Comparison of ENCODE assay signal across 10 mouse cellular contexts in the genomic region with DNA sequence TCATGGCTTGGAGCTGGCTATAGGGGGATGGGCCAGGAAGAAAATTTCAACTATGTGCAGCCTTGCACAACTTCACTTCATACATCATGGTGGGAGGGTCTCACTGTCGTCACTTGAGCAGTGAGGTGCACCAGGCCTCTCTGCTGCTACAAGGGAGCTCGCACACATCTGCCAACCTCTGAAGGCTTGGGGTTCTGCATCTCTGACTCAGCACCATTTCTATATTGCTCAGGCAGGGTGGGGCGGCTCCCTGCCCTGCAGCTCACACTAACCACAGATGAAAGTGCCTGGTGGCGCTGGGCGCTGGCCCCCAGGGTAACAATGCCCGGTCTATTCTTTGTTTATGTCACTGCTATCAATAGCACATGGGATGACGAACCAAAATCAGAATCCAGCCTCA. TPM values are rescaled to one million over a fixed set of nuclear protein-coding genes. Genes with fewer than 3 reads are reported as not detected.
DNase-seq lines count a peak whose midpoint lies in the region; ATAC-seq and TF ChIP-seq lines count a peak whose summit lies in the region.
"Had no signal": no experiment of that assay in that cellular context is flagged by ENCODE, and none has a peak within 500 bp of the region (broad histone marks: within the 10 kb centered on the region; RNA-seq: fewer than 3 reads in every experiment).

No protein-coding gene starts in this region.

- H3K4me3 ChIP-seq in heart, adult 2 months: no peak overlapping the region
- H3K4me3 ChIP-seq in lung, postnatal 0 days (ENCODE audit: low read depth, low read length): no peak overlapping the region

- no peaks in the 10 kb centered on the region for H3K79me2 ChIP-seq in heart, adult 2 months (replicated peaks; ENCODE audit: control insufficient read depth, insufficient read depth, low read length)

- TF ChIP-seq EP300 in heart, adult 2 months (IDR thresholded peaks at IDR 0.05; ENCODE audit: insufficient read depth, low read depth, low read length): no peak
- TF ChIP-seq EP300 in lung, postnatal 0 days (IDR thresholded peaks at IDR 0.05): peak; percentile 67; the same call in 1 of the 2 replicates

- peaks cover 26% of the 10 kb centered on the region for H3K4me1 ChIP-seq in heart, adult 2 months (ENCODE audit: control insufficient read depth, insufficient read depth, low read length)
- peaks cover 31% of the 10 kb centered on the region for H3K4me1 ChIP-seq in lung, postnatal 0 days (ENCODE audit: insufficient read depth, low read depth, low read length)

- no peak for TF ChIP-seq POLR2A in heart, adult 2 months (IDR thresholded peaks at IDR 0.05; ENCODE audit: insufficient read depth, low read depth, low read length)

- peak; percentile 46 to 59 for DNase-seq in heart, adult 2 months
- DNase-seq in heart, postnatal 25 days (ENCODE audit: low spot score): no peak
- no peak for DNase-seq in Patski (ENCODE audit: low read depth, low spot score)
- peak; percentile 70 to 71 for DNase-seq in heart, postnatal 10 days
- peak; percentile 95 for DNase-seq in lung, postnatal 0 days (ENCODE audit: low spot score)
- no peak for DNase-seq in spleen, adult 18-20 months
- DNase-seq in right cerebral cortex, postnatal 10 days (ENCODE audit: low spot score in 2 of 2): no peak
- no peak for DNase-seq in cerebellum, adult 11 months

- peak overlapping the region; percentile 59 for H3K27ac ChIP-seq in heart, adult 2 months
- H3K27ac ChIP-seq in lung, postnatal 0 days (ENCODE audit: low read length): peak overlapping the region; percentile 78

- H3K9me3 ChIP-seq in lung, postnatal 0 days (ENCODE audit: low read length): no peaks in the 10 kb centered on the region

- H3K9ac ChIP-seq in heart, adult 2 months (ENCODE audit: low read depth, low read length): no peak overlapping the region
- H3K9ac ChIP-seq in lung, postnatal 0 days (replicated peaks; ENCODE audit: low read depth): no peak overlapping the region

- TF ChIP-seq CTCF in heart, adult 2 months (IDR thresholded peaks at IDR 0.05): no peak
- no peak for TF ChIP-seq CTCF in Patski (IDR thresholded peaks at IDR 0.05)
- peak; percentile 15; the same call in 1 of the 2 replicates for TF ChIP-seq CTCF in lung, postnatal 0 days (IDR thresholded peaks at IDR 0.05)

- POLR2A ChIA-PET in Patski (lab: Charles Lee): interaction anchor here (1.2 kb wide), 1 partner anchor 22 kb away, joined by 4 read pairs; no protein-coding TSS in a partner anchor

- CTCF ChIA-PET in Patski (lab: Charles Lee): interaction anchor here (0.7 to 1.7 kb wide), 3 partner anchors 10 to 21 kb away, joined by 3 to 11 read pairs (median 4); no protein-coding TSS in a partner anchor

- peak overlapping the region; percentile 14; the same call in 1 of the 2 replicates for H3K4me2 ChIP-seq in lung, postnatal 0 days (replicated peaks; ENCODE audit: low read depth, low read length)

- 52% methylated on average over 7 of the region's 7 CpGs for WGBS in heart, adult 2 months
- WGBS in lung, postnatal 0 days: 35% methylated on average over 7 of the region's 7 CpGs

- intact Hi-C loops in heart, adult 2 months (cut with DNase I): no loop called here
- intact Hi-C loops in heart, postnatal 25 days (cut with DNase I): no loop called here
- intact Hi-C loops in heart, postnatal 10 days (cut with DNase I): no loop called here

- ATAC-seq in Patski: peak; percentile 45
- ATAC-seq in lung, postnatal 0 days: peak; percentile 88

- H3K27me3 ChIP-seq in heart, adult 2 months (ENCODE audit: control insufficient read depth, insufficient read depth, low read length): no peaks in the 10 kb centered on the region
- H3K27me3 ChIP-seq in Patski: no peaks in the 10 kb centered on the region
- no peaks in the 10 kb centered on the region for H3K27me3 ChIP-seq in lung, postnatal 0 days (replicated peaks; ENCODE audit: insufficient read depth, low read length)

- H3K36me3 ChIP-seq in heart, adult 2 months (ENCODE audit: control insufficient read depth, insufficient read depth, low read length): 0 out of 2 replicates have a peak, but pooled peaks cover 2% of the 10 kb centered on the region
- H3K36me3 ChIP-seq in lung, postnatal 0 days (ENCODE audit: insufficient read depth, low read length): 0 out of 2 replicates have a peak, but pooled peaks cover 3% of the 10 kb centered on the region

- in situ Hi-C loops in Patski (cut with MboI; ENCODE audit: low pct_unique_long_range_greater_than_20kb): no loop called here

RNA-seq across cellular contexts. Expression of gene Pola2, which starts 19.0 kb away (rescaled TPM):
- 10 to 100 TPM in 1 of 2 experiments, 1 to 10 TPM in 1; 8.6 to 10.9 TPM for total RNA-seq in heart, adult 2 months (2021)
- 27.9 and 38.7 TPM in 2 replicates for polyA plus RNA-seq in heart, adult 2 months (2012; rRNA removed)
- 10 to 100 TPM in 1 of 2 experiments, 1 to 10 TPM in 1; 8.9 to 11.2 TPM for total RNA-seq in heart, postnatal 25 days (2021)
- 24.0 TPM for polyA plus RNA-seq in Patski (2021)
- total RNA-seq in heart, postnatal 10 days (2021): 10 to 100 TPM; 21.1 TPM
- 16.6 and 20.7 TPM in 2 replicates for polyA plus RNA-seq in lung, postnatal 0 days (2015; fragmentation: Nextera tagmentation; extraction: Ambion mirVana)

RNA-seq across cellular contexts. Expression of gene Cdc42ep2, which starts 20.4 kb away (rescaled TPM):
- total RNA-seq in heart, adult 2 months (2021): 1 to 10 TPM; 8.0 to 8.4 TPM
- 11.7 and 19.0 TPM in 2 replicates for polyA plus RNA-seq in heart, adult 2 months (2012; rRNA removed)
- 1 to 10 TPM; 9.1 to 9.8 TPM for total RNA-seq in heart, postnatal 25 days (2021)
- 6.5 TPM for polyA plus RNA-seq in Patski (2021)
- total RNA-seq in heart, postnatal 10 days (2021): 10 to 100 TPM; 14.0 to 16.0 TPM
- polyA plus RNA-seq in lung, postnatal 0 days (2015; fragmentation: Nextera tagmentation; extraction: Ambion mirVana): 21.3 and 23.2 TPM in 2 replicates

RNA-seq across cellular contexts. Expression of gene Dpf2, which starts 32.2 kb away (rescaled TPM):
- total RNA-seq in heart, adult 2 months (2021): 10 to 100 TPM; 82.3 to 83.5 TPM
- 71.8 and 104 TPM in 2 replicates for polyA plus RNA-seq in heart, adult 2 months (2012; rRNA removed)
- total RNA-seq in heart, postnatal 25 days (2021): 10 to 100 TPM; 87.4 to 96.1 TPM
- 94.5 TPM for polyA plus RNA-seq in Patski (2021)
- total RNA-seq in heart, postnatal 10 days (2021): 100 to 1,000 TPM; 100 to 101 TPM
- polyA plus RNA-seq in lung, postnatal 0 days (2015; fragmentation: Nextera tagmentation; extraction: Ambion mirVana): 77.7 and 78.0 TPM in 2 replicates

RNA-seq across cellular contexts. Expression of gene Slc22a20, which starts 40.9 kb away (rescaled TPM):
- total RNA-seq in heart, adult 2 months (2021): not detected
- not detected in 2 replicates for polyA plus RNA-seq in heart, adult 2 months (2012; rRNA removed)
- not detected for total RNA-seq in heart, postnatal 25 days (2021)
- not detected for polyA plus RNA-seq in Patski (2021)
- total RNA-seq in heart, postnatal 10 days (2021): not detected
- polyA plus RNA-seq in lung, postnatal 0 days (2015; fragmentation: Nextera tagmentation; extraction: Ambion mirVana): not detected in 2 replicates
- total RNA-seq: MEL had no signal
- polyA plus RNA-seq: large intestine, adult 2 months had no signal

RNA-seq across cellular contexts. Expression of gene Tigd3, which starts 51.1 kb away (rescaled TPM):
- total RNA-seq in heart, adult 2 months (2021): under 1 TPM; 0.14 to 0.47 TPM
- polyA plus RNA-seq in heart, adult 2 months (2012; rRNA removed): 0.25 and 0.67 TPM in 2 replicates
- total RNA-seq in heart, postnatal 25 days (2021): under 1 TPM; 0.22 to 0.68 TPM
- polyA plus RNA-seq in Patski (2021): 1.2 TPM
- total RNA-seq in heart, postnatal 10 days (2021): 1 to 10 TPM; 1.1 to 1.2 TPM
- polyA plus RNA-seq in lung, postnatal 0 days (2015; fragmentation: Nextera tagmentation; extraction: Ambion mirVana): 1.3 and 1.5 TPM in 2 replicates

Comparison
In these comparisons a context has a peak if more than half of its experiments do, and no peak if none do; other contexts are left out.
1. DNase-seq: peak in heart, adult 2 months (2 of 2), heart, postnatal 10 days (2 of 2) and lung, postnatal 0 days (single experiment); none in heart, postnatal 25 days (single experiment), Patski (single experiment), spleen, adult 18-20 months (0 of 2), right cerebral cortex, postnatal 10 days (0 of 2) and cerebellum, adult 11 months (single experiment).